Mouse (Mus musculus) left cerebral cortex, postnatal 36 days (tissue): ENCODE measurements around the gene Lrrc51. TPM values are rescaled to one million over a fixed set of nuclear protein-coding genes. Genes with fewer than 3 reads are reported as not detected.
A peak's percentile ranks its signal among the peaks of the same experiment; 100 is the strongest.
"Not testable (repeated sequence)": the region's sequence is repeated elsewhere in the genome, so short reads cannot be mapped to it uniquely, and the experiment has no call there.

Experiments used
- DNase-seq, 2 experiments: peaks; one replicate each; pipeline ENCODE4 v3.0.0; 2021 to 2022; ENCODE audit warnings: low spot score in 2 of 2, mixed read lengths in 1 of 2
- intact Hi-C: fragments of 180-260 bp; cut with DNase I; formaldehyde crosslinking; loops from one replicate; pipeline ENCODE4 v1.15.1; 2025
- total RNA-seq, 2 experiments: library from RNA; stranded (reverse); gene quantifications; 2 replicates each; pipeline ENCODE4 v1.2.3; 2021

Lrrc51 gene
- total RNA-seq, 2 experiments from 2014 or later: 5.2 to 5.3 TPM

DNA sequence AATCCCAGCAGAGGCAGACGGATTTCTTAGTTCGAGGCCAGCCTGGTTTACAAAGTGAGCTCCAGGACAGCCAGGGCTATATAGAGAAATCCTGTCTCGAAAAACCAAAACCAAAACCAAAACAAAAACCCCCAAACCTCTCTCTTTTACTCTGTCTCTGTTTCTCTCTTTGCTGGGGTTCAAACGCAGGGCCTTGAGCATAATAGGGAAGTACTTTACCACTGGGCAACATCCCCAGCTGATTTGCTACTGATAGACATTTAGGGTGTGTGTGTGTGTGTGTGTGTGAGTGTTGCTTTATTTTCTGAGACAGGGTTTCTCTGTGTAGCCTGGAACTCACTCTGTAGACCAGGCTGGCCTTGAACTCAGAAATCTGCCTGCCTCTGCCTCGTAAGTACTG lies 15.3 kb upstream of the Lrrc51 start:
- DNase-seq, intact Hi-C loops: not testable (repeated sequence)

- intact Hi-C loops: no loop called here
- no peak for DNase-seq
Observed at GRCm38 (mm10) chr7:101939758-101940157, 6.1 kb upstream of the Lrrc51 start.

GRCm38 (mm10) chr7:101938348-101938747 lies 4.7 kb upstream of the Lrrc51 start:
- intact Hi-C loops: no loop called here
- DNase-seq: no peak

DNA sequence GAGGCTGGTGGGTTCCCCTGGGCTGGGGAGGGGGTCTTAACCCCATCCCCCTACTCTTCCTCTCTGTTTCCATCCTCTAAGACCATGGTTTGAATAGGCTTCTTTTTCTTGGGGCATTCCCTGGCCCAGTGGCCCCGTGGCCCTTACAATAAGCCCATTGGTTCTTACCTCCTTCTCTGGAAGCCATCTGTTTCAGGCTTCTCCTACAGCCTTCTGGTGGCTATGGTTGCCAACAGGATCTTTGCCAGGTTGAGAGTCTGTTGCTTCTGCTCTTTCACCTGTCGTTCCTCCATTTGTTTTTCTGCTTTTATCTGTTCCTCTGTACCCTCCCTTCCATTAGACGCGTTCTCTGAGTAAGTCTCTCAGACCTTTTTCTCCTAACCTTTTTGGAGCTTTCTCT lies 3.9 kb upstream of the Lrrc51 start:
- peak in 1 of 2 experiments; percentile 26 for DNase-seq
- intact Hi-C loops: no loop called here

- intact Hi-C loops: no loop called here
- DNase-seq: no peak
Observed at GRCm38 (mm10) chr7:101936996-101937395, 3.3 kb upstream of the Lrrc51 start.

- intact Hi-C loops: no loop called here
- DNase-seq: no peak
Observed at GRCm38 (mm10) chr7:101935957-101936356, 2.3 kb upstream of the Lrrc51 start.

- intact Hi-C loops: loop anchor here (1.0 to 5.0 kb wide), 2 partner anchors 27 to 34 kb away; partner anchors contain the start of gene Tomt
- DNase-seq: no peak
Observed at GRCm38 (mm10) chr7:101933300-101933699, 395 bp downstream of the Lrrc51 start.

- DNase-seq: no peak
- intact Hi-C loops: loop anchor here (5.0 kb wide), 1 partner anchor 35 kb away; no protein-coding TSS in a partner anchor
Observed at GRCm38 (mm10) chr7:101932551-101932950, 1.1 kb downstream of the Lrrc51 start.

DNA sequence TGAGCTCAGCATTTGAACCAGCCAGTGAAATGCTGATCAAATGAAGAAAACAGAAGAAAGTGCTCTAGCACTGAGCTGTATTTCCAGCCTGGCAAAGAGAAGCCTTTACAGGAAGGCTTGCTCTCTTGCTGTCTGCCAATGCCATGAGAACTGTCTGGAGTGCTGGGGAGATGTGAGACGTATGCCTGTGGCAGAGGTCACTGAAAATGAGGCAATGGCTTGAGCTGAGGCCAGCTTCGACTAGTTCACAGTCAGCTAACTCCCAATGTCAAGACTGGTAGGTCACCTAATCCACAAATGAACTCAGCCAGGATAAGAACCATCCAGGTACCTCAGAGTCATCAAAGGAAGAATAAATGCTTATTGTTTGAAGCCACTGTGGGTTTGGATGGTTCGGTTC lies 5.6 kb downstream of the Lrrc51 start:
- no peak for DNase-seq
- intact Hi-C loops: no loop called here

DNA sequence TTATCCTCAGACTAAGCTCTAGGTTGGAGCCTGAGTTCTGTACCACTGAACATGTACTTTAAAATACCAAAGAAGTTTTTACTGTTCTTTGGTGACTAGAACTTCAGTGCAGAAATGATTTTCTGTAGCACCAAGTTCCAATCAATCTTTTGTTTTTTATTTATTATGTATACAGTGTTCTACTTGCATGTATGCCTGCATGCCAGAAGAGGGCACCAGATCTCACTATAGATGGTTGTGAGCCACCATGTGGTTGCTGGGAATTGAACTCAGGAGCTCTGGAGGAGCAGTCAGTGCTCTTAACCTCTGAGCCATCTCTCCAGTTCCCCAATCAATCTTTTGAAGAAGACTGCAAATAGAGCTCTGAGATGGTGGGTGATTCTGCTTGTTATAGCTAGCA lies 7.8 kb downstream of the Lrrc51 start:
- DNase-seq, intact Hi-C loops: not testable (repeated sequence)

- intact Hi-C loops: loop anchor here (5.0 kb wide), 1 partner anchor 164 kb away; the partner anchor contains the start of gene Trpc2
- peak; percentile 30 to 59 for DNase-seq
Observed at GRCm38 (mm10) chr7:101918071-101918470, 15.6 kb downstream of the Lrrc51 start.

DNA sequence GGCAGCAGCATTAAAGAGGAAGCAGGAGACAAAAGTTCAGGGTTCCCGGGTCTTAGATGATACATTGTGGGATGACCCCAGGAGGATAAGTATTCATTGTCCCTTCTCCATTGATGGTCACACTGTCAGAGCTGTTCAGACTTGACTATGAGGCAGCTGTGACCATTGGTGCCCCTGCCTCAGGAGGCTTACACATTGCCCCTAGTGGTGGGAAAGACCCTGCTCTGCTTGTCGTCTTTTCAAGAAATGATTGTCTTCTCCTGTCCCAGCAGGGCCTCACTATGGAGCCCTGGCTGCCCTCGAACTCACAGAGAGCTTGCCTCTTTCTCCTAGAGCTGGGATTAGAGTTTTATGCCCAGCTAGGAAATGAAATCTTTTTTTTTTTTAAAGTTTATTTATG lies 21.7 kb downstream of the Lrrc51 start:
- intact Hi-C loops: no loop called here
- DNase-seq: no peak

DNA sequence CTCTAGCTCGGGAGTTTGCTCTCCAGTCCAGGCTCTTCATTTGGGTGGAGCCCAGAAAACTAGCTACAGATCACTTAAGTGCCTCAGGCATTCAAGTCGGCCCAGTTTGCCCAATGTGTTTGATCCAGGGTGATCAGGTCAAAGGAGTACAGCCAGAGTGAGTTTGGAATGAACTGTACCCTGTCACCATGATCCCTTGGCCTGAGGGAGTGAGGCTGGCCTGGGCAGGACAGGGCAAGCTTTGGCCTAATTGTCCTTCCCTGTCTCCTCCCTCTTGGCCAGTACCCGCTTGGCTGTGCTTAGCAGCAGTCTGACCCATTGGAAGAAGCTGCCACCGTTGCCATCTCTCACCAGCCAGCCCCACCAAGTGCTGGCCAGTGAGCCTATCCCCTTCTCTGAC lies 23.6 kb downstream of the Lrrc51 start:
- no peak for DNase-seq
- intact Hi-C loops: no loop called here

- intact Hi-C loops: no loop called here
- DNase-seq: no peak
Observed at GRCm38 (mm10) chr7:101908367-101908766, 25.3 kb downstream of the Lrrc51 start.

DNA sequence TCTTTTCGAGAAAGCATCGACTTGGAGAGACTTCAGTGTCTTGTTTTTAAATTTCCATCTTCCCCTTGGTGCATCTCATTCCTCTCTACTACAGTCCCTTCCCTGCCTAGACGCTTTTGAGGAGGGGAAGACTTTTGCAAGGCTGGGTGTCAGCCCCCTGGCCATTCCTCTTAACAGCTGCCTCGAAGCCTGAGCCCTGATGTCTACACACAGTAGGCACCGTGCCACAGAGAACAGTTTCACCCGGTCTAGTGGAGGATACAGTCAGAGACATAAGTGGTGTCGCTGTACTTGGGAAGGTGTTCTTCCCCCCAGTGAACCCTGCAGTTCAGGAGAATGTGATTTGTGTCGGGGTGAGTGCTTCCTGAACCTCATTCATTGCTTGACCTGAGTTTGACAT lies 27.0 kb downstream of the Lrrc51 start:
- intact Hi-C loops: loop anchor here (1.0 kb wide), 1 partner anchor 27 kb away; the partner anchor contains the start of gene Lrrc51
- no peak for DNase-seq

DNA sequence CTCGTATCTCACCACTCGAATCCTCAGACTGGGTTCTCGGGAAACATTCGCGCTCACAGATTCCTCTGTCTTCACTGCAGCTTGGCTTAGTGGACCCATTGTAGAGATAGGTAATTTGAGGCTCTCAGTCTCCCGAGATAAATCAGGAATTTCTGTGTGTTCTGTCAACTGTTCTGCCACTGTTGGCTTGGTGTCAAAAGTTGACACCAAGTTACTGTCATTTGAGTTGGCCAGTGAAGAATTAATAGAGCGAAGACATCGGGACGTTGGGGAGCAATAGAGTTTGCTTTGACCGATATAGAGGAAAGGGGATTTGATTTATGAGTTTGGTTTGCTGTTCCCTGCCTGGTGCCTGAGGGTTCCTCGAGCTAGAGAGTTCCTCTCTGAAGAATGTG lies 27.4 kb downstream of the Lrrc51 start, which contains the start of gene Tomt:
Gene Tomt (minus strand): TSS at position 73 of the 395 bp plus-strand sequence.
- no peak for DNase-seq
- intact Hi-C loops: loop anchor here (1.0 kb wide), 1 partner anchor 27 kb away; the partner anchor contains the start of gene Lrrc51

- intact Hi-C loops: loop anchor here (1.0 kb wide), 2 partner anchors 9 to 28 kb away; partner anchors contain the start of gene Lrrc51
- peak; percentile 100 for DNase-seq
Observed at GRCm38 (mm10) chr7:101905561-101906286, 28.0 kb downstream of the Lrrc51 start, which contains the start of gene Lamtor1. Gene Lamtor1, plus strand, starts transcription at chr7:101905904.

GRCm38 (mm10) chr7:101902846-101903245 lies 30.8 kb downstream of the Lrrc51 start:
- intact Hi-C loops: no loop called here
- no peak for DNase-seq

- no peak for DNase-seq
- intact Hi-C loops: no loop called here
Observed at GRCm38 (mm10) chr7:101901969-101902368, 31.7 kb downstream of the Lrrc51 start.

DNA sequence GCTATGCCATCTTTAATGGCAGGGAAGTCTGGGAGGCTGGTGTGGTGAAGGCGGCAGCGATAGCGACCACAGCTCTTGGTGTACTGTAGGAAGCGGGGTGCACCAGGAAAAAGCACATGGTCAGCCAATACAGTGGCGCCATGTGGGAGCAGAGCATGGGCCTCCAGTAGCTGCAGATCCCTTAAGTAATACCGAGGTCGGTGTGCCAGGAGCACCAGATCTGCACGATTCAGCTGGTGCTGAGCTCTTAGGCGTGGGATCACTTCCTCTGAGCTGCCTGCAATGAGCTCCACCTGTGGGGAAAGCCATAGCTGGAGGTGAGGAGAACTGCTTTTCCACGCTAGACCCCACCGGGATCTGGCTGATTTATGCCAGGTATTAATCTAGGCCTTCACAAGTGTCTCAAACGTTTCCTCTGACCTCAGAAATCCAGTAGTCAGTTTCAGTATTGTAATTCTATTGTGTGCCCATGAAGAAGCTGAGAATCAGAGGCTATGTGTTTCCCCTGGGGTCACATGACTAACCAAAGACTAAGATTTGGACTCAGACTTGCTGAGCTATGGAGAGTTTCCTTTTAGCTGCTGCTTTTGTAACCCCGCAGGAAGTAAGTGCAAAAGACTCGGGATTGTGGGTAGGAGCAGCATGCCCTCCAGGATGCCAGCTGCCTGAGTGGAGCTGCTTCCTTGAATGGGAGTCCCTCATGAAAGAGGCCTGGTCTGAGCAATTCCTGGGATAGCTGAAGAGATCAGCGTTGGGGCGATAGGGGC lies 33.2 kb downstream of the Lrrc51 start:
- intact Hi-C loops: no loop called here
- DNase-seq: no peak
